Mouse (Mus musculus) kidney, adult 2 months (tissue): ENCODE data around the gene Man1a2. TPM values are rescaled to one million over a fixed set of nuclear protein-coding genes. Genes with fewer than 3 reads are reported as not detected.

Experiments used
- DNase-seq: peaks from one replicate; pipeline ENCODE4 v3.0.0; 2021
- H3K27ac ChIP-seq: fragments of 200-500 bp; 2 replicates; pipeline ENCODE4 v1.5.1; 2012; ENCODE audit warnings: low read depth, low read length, control low read depth, inconsistent platforms; ENCODE audit not compliant: insufficient read depth
- H3K27me3 ChIP-seq: fragments of 200-500 bp; replicated peaks from 2 replicates; pipeline ENCODE4 v1.6.1; 2012; ENCODE audit warnings: mild to moderate bottlenecking, moderate library complexity, low read length, inconsistent platforms; ENCODE audit not compliant: control insufficient read depth, insufficient read depth
- H3K36me3 ChIP-seq: fragments of 200-500 bp; 2 replicates; pipeline ENCODE4 v1.6.1; 2012; ENCODE audit warnings: mild to moderate bottlenecking, moderate library complexity, low read length, inconsistent platforms; ENCODE audit not compliant: control insufficient read depth, insufficient read depth
- H3K4me1 ChIP-seq: fragments of 200-500 bp; 2 replicates; pipeline ENCODE4 v1.6.1; 2011; ENCODE audit warnings: low read length; ENCODE audit not compliant: control insufficient read depth, insufficient read depth
- H3K4me3 ChIP-seq: fragments of 200-500 bp; 2 replicates; pipeline ENCODE4 v1.5.1; 2011; ENCODE audit warnings: mild to moderate bottlenecking, low read depth, low read length, control low read depth; ENCODE audit not compliant: insufficient read depth
- CTCF ChIP-seq: fragments of 200-500 bp; conservative IDR thresholded peaks from 2 replicates; pipeline ENCODE4 v1.5.1; 2011; ENCODE audit warnings: low read depth, mild to moderate bottlenecking, control low read depth, low read length, moderate library complexity, mixed read lengths; ENCODE audit not compliant: insufficient read depth, insufficient read length
- POLR2A ChIP-seq: fragments of 200-500 bp; IDR thresholded peaks from one replicate; pipeline ENCODE4 v1.6.1; 2011; ENCODE audit warnings: low read depth, low read length, control low read depth
- WGBS: fragments of 180-500 bp; shearing (Covaris S2); methylation state at CpG from one replicate; pipeline ENCODE4 v1.1.7; 2018; 5-methylcytosine and 5-hydroxymethylcytosine counted together
- polyA plus RNA-seq: library from polyadenylated mRNA; depleted of rRNA; stranded (reverse); fragments of >200 nt; gene quantifications from 2 replicates; pipeline ENCODE4 v1.2.3, GENCODE M21; 2012

Man1a2 gene
- polyA plus RNA-seq, 1 experiment, result 9.5 TPM

DNA sequence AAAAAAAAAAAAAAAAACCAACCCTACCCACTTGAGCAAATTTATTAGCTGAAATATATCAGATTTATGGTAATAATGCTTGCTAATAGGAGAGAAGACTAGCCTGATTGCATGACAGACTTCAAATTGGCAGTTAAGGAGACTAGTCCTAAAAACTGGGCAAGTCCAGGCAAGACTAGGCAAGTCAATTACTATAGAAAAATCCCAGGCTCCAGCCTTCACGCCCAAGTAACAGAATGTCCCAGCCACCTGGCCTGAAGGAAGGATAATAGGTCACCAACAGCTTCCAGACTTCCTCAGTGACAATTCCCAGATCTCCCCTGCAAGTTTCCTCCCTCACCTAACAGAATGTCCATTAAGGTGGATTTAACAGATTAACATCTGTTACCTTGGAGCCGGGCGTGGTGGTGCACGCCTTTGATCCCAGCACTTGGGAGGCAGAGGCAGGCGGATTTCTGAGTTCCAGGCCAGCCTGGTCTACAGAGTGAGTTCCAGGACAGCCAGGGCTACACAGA is 35.5 kb upstream of the Man1a2 start:
- DNase-seq, result no peak
- TF ChIP-seq POLR2A, result no peak
- no peak for TF ChIP-seq CTCF
- no peaks in the 10 kb centered on the region for H3K4me1 ChIP-seq

DNA sequence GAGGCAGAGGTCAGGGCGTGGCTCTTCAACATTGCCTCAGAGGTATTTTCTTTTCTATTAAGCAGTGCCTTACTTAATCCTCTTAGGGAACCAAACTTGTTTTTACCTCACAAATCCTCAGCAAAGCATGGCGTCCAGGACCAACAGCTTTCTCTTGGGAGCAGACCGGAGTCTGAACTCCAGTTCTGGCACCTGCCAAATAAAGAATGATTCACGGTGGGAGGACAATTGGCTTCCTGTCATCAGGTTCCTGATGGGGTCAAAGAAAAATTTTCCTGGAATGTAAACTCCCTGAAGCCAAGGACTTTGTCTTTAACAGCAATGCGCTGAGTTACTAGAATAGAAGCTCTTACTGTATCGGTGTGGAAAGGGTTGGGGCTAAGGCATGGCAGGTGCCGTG is 30.9 kb upstream of the Man1a2 start:
- DNase-seq, result no peak

More for the DNA sequence above, 35.5 kb upstream of the Man1a2 start:
- WGBS, result 98% methylated on average over 5 of the region's 5 CpGs
- Histone ChIP-seq H3K27me3 (no peaks in the 10 kb centered on the region), H3K4me3 (no peak overlapping the region), H3K36me3 (no peaks in the 10 kb centered on the region), H3K27ac (no peak overlapping the region)

DNA sequence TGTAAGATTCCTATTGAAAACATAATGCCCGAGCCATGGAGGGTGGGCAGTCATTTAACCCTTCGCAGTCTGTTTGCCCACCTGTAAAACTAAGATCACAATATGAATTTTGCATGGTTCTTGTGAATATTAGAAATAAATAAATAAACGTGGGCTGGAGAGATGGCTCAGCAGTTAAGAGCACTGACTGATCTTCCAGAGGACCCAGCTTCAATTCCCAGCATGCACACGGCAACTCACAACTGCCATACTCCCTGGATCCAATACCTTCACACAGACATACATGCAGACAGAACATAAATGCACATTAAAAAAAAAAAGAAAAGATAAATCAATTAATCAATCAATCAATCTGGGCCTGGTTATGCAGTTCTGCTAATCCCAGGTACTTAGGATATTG is 30.1 kb upstream of the Man1a2 start:
- H3K36me3 ChIP-seq, result no peaks in the 10 kb centered on the region
- H3K27ac ChIP-seq, result no peak overlapping the region
- H3K27me3 ChIP-seq, result no peaks in the 10 kb centered on the region
- no peak for TF ChIP-seq POLR2A
- TF ChIP-seq CTCF, result no peak
- 80% methylated on average over 4 of the region's 4 CpGs for WGBS
- H3K4me3 ChIP-seq, result no peak overlapping the region
- H3K4me1 ChIP-seq, result no peaks in the 10 kb centered on the region
- no peak for DNase-seq

More for the DNA sequence above, 30.9 kb upstream of the Man1a2 start:
- Histone ChIP-seq H3K4me1 (no peaks in the 10 kb centered on the region), H3K36me3 (no peaks in the 10 kb centered on the region), H3K27me3 (no peaks in the 10 kb centered on the region), H3K4me3 (no peak overlapping the region), H3K27ac (no peak overlapping the region)
- TF ChIP-seq POLR2A, result no peak
- TF ChIP-seq CTCF, result no peak
- 59% methylated on average over 7 of the region's 7 CpGs for WGBS

DNA sequence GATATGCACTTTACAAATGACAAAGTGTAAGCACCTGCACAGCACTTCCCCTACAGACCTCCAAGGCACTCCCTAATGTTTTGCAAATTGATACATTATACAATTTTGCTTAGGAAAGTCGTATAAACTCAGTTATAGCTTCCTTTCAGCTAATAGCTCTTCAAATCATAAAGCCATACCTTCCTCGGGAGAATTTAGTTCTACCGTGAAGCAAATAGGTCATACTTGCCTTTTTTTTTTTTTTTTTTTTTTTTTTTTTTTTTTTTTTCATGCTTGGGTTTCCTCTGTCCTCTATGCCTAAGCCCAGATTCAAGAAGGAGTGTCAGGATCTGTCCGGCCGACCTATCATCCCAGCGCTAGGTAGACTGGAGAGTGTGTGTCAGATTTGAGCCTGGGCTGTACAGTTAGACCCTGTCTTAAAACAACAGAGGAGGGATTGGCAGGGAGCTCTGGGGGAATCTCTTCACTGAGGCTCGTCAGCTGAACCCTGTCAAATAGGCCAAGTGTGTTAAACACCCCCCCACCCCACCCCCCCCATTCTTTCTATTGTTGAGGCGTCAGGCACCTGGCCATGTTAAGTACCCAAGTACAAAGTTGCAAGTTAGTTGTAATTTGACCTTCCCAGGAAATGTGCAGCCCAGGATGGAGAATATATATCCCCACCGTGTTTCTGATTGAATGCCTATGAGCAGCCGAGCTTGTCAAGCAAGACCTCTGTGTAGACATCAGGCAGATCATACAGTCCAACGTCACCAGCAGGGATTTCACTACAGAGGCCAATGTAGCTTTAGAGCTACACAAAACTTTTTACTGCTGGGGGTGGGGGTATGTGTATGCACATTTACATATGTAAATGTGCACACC is 28.1 kb upstream of the Man1a2 start:
- 52% methylated on average over 11 of the region's 11 CpGs for WGBS

DNA sequence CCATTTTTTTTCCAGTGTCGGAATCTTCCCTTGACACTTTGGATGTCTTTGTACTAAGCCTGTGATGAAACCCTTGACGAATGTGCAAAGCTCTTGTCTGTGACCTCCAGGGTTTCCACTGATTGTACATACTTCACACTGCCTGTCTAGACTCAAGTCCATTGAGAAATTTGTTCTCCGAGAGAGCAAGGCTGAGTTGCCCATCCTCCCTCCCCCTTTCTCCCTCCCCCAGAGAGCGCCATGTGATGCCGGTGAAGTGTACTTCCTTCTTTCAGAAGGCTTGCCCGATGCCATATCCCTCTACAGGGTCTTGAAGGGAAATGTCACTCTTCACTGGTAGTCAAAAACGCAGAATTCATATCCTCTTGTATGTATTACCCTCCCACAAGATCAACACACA is 26.8 kb upstream of the Man1a2 start:
- no peaks in the 10 kb centered on the region for H3K27me3 ChIP-seq
- DNase-seq, result no peak
- no peak for TF ChIP-seq CTCF
- no peak for TF ChIP-seq POLR2A
- H3K36me3 ChIP-seq, result no peaks in the 10 kb centered on the region
- H3K4me3 ChIP-seq, result no peak overlapping the region
- H3K27ac ChIP-seq, result no peak overlapping the region
- 67% methylated on average over 7 of the region's 7 CpGs for WGBS
- no peaks in the 10 kb centered on the region for H3K4me1 ChIP-seq

More for the DNA sequence above, 28.1 kb upstream of the Man1a2 start:
- no peaks in the 10 kb centered on the region for H3K36me3 ChIP-seq
- TF ChIP-seq CTCF, result no peak
- TF ChIP-seq POLR2A, result no peak
- H3K4me3 ChIP-seq, result no peak overlapping the region
- DNase-seq, result no peak
- H3K4me1 ChIP-seq, result no peaks in the 10 kb centered on the region
- H3K27me3 ChIP-seq, result no peaks in the 10 kb centered on the region
- H3K27ac ChIP-seq, result no peak overlapping the region

DNA sequence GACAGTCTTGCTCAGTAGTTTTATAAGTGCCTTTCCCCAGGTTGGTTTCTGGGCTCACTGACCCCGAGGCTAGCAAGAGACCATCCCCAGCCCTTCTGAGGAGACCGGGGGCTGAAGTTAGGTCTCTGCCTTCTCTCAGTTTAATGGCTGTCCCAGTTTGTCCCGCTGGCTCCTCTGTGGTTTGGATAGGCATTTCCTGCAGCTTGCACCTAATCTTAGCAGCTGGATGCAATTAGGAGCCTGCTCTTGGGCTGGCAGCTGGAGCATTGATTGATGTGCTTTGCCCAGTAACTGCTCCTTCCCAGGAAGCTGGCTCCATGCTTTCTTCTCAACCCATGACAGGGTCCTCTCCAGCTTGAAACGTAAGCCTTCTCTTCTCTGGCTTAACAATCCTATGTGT is 26.2 kb upstream of the Man1a2 start:
- no peak for DNase-seq
- 31% methylated on average over 4 of the region's 4 CpGs for WGBS
- H3K36me3 ChIP-seq, result no peaks in the 10 kb centered on the region
- H3K27me3 ChIP-seq, result no peaks in the 10 kb centered on the region
- H3K4me3 ChIP-seq, result no peak overlapping the region
- no peaks in the 10 kb centered on the region for H3K4me1 ChIP-seq
- H3K27ac ChIP-seq, result no peak overlapping the region
- TF ChIP-seq CTCF, result no peak
- TF ChIP-seq POLR2A, result no peak

DNA sequence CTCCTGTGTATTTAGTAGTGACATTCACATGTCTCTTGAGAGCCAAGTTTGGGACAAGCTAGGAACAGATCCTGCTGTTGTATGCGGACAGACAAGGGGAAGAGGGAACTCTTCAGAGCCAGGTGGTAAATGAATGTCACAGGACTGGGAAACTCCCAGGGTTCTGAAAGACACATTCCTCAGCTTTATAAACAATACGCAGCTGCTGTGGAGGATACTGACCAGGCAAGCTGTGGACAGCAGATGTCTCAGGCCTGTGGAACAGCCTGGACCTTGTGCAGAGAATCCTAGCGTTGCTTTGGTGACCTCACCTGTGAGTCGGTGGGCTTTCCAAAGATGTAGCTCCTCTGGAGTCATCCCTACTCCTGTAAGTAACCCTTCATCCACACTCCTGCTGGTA is 21.8 kb upstream of the Man1a2 start:
- Histone ChIP-seq H3K36me3 (no peaks in the 10 kb centered on the region), H3K4me1 (peaks cover 13% of the 10 kb centered on the region; the same call in 1 of the 2 replicates), H3K27me3 (no peaks in the 10 kb centered on the region), H3K4me3 (no peak overlapping the region), H3K27ac (no peak overlapping the region; the same call in 1 of the 2 replicates)
- 71% methylated on average over 4 of the region's 4 CpGs for WGBS
- TF ChIP-seq CTCF, result no peak
- no peak for DNase-seq

DNA sequence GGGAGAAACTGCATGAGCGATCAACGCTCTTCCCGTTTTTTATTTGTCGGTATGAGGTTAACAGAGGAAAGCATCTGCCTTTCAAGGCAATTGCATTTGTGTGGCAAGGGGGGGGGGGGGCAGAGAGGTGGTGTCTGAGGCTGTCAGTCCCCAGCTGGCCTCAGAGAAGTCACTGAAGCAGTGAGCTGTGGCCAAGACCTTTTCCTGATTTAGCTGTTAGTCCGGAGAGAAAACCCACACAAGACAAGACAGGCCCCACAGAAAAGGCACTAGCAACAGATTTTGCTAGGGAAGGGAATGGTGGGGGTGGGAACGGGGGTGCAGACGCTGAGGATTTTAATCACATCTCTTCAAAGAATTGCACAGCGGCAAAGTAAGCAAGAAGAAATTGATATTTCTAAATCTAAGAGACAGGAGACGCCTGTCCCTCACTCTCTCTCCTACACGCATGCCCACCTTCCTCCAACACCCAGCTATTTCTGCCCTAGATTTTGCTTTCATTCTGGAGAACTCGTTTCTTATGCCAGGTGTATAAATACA is 19.9 kb upstream of the Man1a2 start:
- DNase-seq, result no peak
- no peak overlapping the region for H3K4me3 ChIP-seq
- no peak overlapping the region; the same call in 1 of the 2 replicates for H3K27ac ChIP-seq
- H3K4me1 ChIP-seq, result peaks cover 13% of the 10 kb centered on the region; the same call in 1 of the 2 replicates
- no peaks in the 10 kb centered on the region for H3K27me3 ChIP-seq
- no peaks in the 10 kb centered on the region for H3K36me3 ChIP-seq
- 53% methylated on average over 11 of the region's 11 CpGs for WGBS
- TF ChIP-seq CTCF (no peak), POLR2A (no peak)
